Mouse (Mus musculus): ENCODE data around the gene Ccer1.
"Not testable (repeated sequence)": the region's sequence is repeated elsewhere in the genome, so short reads cannot be mapped to it uniquely, and the experiment has no call there.

Ccer1 gene

DNA sequence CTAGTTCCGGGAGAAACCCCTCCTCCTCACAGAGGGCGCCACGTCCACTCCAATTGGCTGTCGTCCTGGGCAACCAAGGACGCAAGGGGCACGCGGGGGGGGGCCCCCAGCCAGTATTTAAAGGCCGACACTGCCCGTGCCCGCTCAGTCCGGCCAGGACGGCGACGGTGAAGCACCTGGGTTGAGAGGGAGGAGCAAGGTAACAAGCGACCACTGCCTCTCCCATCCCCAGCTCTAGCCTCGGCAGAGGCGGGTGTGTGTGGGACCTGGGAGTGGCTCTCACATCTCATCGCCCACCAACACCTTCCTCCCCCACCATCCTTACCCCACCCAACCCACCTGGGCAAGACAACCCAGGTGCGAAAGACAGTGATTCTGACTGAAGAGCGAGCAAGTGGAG lies at the start of gene Ccer1:
TSS of gene Ccer1 (plus strand) at position 147 of the 400 bp plus-strand sequence.
- no peak for DNase-seq (ENCODE audit: low spot score)

DNA sequence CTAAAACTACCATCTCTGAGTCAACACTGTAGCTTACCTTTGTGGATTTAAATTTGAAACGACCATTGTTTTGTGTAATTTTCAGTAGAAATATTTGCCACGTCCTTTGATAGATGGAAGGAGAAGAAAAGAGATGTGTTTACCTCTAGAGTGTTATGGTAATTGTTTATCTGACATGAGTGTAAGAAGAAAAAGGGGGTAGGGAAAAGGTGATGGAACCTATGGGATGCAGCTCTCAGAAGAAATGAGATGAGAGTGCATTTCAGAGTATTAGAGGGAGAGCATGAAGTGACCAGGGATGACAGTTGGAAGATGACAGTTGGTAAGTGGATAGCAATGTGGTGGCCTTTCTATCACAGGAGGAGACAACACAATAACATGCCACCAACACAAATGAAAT lies 49.1 kb upstream of the Ccer1 start, which contains the start of gene Epyc:
TSS of gene Epyc (plus strand) at position 301 of the 400 bp plus-strand sequence.
- DNase-seq (ENCODE audit: low spot score) = no peak

DNA sequence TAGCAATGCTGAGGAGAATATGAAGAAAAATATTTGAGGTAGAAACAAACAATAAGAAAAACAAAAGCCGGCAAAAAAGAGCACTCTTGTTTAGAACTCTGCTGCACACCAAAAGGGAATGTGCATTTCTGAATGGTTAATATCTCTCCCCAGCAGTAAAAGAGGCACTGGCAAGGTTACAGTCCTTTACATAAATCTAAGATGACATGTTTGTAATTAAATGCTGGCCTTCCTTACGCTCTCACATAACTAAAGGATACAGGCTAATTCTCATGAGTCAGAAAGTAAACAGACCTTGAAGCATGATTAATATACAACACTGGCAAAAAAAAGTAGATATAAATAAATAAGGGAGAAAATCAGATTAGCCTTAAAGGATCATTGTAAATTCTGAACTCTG lies 42.5 kb upstream of the Ccer1 start:
- no peak for DNase-seq (ENCODE audit: low spot score)

DNA sequence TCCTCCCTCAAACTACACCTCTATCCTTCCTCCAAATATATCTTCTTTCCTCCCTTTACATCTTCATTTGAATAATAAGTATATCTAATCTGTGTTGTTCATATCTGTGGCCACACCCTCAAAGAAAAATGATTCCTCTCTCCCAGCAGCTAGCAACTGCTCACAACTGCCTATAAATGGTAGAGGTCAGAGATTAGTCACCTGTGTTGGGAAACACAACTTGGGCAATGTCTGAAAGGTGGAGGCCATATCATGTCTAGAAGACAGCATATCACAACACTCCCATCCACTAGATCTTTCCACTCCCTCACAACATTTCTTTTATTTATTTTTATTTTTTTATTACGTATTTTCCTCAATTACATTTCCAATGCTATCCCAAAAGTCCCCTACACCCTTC lies 33.4 kb upstream of the Ccer1 start:
- no peak for DNase-seq (ENCODE audit: low spot score)

DNA sequence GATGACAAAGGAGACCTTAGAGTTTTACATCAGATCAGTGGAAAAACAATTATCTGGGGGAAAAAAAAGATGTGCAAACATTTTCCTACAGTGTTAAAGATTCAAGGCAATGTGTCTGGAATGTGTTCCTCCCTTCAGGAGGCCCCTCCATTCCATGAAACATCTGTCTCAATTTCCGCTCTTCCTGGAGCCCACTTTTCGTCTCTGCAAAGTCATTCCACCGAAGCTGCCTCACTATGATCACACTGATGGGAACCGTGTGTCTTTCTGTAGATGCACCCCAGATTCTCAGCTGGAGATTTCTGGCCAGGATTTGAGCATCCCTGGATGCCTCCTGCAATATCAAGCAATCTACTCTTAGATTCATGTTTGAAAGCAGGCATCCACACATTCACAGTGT lies 24.2 kb upstream of the Ccer1 start:
- no peak for DNase-seq (ENCODE audit: low spot score)

DNA sequence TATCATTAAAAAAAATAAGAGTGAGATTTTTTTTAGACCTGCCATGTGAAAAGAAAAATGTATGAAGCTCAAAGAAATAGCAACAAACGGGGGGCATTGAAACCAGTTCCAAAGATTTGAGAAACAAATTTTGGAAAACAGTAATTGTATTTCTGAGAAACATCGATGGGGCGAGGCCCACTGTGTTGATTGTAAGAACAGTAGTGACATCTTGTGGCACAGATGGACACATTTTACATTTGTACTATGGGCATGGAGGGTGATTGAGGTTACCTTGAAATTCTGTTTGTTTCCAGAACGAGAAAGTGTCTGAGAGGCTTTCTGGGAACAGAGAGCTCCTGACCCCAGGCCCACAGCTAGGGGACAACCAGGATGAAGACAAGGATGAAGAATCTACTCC lies 22.7 kb upstream of the Ccer1 start:
- DNase-seq (ENCODE audit: low spot score) = no peak

DNA sequence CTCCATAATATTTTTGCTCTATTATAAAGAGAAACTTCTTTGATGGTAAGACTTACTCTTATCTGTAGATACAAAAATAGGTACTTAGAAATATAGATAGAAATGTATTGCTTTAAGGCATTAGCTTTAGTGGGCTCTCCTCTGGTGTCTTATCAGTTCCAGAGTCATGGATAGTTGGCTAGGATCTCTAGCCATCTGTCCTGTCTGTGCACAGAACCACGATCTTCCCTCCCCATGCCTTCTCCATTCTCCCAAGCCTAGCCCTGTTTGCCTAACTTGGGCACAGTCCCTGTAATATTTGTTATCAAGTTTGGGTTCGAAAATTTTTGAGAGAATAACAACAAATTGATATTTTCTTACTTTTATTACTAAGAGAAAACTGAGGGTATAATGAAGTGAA lies 19.6 kb upstream of the Ccer1 start:
- DNase-seq (ENCODE audit: low spot score) = no peak

DNA sequence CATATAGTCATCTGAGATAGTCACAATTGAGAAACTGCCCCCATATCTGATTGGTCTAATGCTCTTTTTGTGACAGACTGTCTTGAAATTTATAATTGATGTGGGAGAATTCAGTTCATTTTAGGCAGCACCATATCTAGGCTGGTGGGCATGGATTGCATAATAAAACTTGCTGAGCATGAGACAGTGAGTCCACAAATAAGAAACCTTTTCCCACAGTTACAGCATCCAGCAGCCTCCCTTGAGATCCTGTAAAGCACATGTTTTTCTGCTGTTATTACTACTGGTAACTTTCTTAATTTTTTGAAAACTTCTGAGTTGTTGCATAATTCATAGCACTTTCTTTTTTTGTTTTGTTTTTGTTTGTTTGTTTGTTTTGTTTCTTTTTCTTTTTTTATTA lies 9.9 kb upstream of the Ccer1 start:
- DNase-seq (ENCODE audit: low spot score) = no peak

DNA sequence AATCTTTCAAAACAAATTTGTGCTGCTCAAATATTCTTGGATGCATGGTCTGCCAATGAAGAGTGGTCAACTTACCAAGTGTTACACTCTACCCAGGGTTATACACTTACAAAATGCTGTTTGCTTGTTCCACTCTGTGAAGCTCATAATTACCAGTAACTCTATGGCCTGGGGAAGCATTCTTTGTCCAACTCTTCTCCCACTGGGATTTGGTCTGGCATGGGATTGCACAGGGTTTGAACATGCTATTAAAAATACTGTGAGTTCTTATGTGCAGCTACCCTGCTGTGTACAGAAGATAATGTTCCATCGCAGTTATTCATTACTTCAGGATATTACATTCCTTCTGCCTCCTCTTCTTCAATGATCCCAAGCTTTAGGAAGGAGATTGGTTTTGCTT lies 5.7 kb upstream of the Ccer1 start:
- no peak for DNase-seq (ENCODE audit: low spot score)

DNA sequence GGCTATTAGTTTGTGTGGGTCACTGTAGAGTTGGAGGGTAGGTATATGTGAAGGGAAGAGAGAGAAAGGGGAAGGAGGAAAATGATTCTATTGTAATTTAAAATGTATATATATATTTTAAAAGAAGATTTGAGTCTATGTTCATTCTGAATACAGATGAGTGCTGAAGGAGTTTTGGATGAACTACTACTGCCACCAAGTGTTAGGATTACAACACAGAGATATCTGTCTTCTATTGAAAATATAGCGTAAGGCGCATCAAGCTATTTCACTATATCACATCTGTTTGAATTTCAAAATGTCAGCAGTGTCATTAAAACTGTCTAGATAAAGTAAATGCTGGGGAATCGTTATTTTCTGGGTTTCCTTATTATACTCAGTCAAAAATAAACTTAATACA lies 3.4 kb upstream of the Ccer1 start:
- DNase-seq (ENCODE audit: low spot score) = no peak

DNA sequence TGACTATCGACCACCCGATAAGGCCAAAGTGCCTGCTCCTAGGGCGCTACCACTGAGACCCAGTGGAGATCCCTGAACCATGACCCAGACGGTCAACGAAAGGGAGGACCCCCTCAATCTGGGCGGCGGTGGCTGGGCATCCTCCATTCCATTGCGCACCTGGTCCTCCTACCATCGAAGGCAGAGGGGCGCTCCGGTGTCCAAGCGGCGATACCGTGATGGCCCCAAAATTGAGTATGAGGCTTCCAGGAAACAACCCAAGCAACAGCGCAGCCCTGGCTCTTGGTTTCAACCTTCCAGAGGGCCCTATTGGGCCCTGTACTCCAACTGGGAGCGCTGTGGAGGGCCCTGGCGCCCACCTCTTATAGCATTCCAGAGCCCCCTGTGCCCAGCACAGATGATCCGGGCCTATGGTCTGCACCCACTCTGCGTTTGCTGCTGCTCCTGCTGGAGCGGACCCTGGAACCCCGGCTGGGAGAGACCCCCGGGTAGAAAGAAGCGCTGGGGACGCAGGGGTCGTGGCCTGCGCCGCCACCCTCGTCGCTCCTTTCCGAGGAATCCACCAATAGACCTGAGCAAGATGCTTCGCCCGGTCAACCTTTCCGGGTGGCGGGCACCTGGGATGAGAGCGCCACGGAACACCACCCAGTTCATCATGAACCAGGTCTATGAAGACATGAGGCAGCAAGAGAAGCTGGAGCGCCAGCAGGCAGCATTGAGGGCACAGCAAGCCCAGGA lies 708 bp downstream of the Ccer1 start:
- no peak for DNase-seq (ENCODE audit: low spot score)

DNA sequence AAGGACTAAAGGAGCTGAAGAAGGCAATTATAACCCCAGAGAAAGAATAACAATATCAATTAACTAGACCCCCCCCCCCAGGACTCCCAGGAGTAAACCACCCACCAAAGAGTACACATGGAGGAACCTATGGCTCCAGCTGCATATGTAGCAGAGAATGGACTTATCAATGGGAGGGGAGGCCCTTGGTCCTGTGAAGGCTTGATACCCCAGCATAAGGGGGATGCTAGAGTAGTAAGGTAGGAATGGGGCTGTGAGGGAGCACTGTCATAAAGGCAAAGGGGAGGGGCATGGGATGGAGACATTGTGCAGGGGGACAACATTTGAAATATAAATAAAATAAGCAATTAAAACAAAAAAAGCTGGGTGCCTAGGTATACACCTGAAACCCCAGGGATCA lies 9.5 kb downstream of the Ccer1 start:
- DNase-seq (ENCODE audit: low spot score) = no peak

DNA sequence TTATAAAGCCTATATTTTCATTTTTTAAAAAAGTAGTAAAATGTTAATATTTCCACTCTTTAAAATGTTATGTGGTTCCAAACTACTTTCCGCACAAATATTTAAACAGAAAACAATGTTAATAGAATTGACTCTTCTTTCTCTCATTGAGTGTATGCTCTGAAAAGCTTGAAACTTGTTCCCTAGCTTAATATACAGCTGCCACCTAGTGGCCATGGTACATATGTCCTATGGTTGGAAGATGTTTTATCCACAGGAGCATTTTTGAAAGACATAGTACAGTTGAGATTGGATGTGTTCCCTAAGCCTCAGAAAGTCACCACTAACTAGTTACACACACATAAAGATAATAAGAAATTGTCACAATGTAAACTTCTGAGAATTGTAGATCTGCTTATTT lies 11.7 kb downstream of the Ccer1 start:
- peak; percentile 50 for DNase-seq (ENCODE audit: low spot score)

DNA sequence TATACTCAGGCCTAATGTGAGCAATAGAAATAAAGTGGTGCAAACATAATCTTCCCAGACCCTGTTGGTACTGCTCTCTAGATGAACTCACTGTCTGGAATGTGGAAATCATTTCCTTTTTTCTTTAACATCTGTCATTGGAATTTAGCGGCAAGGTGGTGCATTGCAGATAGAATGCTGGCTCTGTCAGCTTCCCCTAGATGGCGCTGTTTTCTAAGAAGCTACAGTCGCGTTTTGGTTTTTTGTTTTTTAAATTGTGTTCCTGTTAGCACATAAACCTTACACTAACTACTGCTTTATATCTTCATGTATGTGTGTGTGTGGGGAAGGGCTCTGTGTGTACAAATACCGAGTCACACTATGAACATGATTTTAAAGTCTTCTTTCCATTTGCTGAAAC lies 19.8 kb downstream of the Ccer1 start:
- DNase-seq (ENCODE audit: low spot score) = peak; percentile 25

DNA sequence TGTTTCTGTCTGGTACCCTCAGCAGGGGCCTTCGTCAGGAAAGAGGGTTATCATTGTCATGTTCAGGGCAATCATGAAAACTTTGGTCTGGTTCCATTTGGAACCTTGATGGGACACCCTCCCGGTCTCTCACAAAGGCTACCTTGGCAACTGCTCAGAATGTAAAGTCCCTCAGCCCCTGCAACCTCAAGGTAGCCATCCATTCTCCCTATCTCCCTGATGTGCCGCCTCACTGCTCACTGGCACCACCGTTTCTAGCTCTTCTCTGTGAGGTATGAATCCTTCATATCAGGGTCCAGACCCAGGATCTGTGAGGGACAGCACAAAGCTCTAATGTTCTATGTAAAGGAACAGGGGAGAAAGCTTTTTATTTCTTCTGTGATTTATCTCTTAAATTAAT lies 21.7 kb downstream of the Ccer1 start:
- DNase-seq (ENCODE audit: low spot score) = no peak

DNA sequence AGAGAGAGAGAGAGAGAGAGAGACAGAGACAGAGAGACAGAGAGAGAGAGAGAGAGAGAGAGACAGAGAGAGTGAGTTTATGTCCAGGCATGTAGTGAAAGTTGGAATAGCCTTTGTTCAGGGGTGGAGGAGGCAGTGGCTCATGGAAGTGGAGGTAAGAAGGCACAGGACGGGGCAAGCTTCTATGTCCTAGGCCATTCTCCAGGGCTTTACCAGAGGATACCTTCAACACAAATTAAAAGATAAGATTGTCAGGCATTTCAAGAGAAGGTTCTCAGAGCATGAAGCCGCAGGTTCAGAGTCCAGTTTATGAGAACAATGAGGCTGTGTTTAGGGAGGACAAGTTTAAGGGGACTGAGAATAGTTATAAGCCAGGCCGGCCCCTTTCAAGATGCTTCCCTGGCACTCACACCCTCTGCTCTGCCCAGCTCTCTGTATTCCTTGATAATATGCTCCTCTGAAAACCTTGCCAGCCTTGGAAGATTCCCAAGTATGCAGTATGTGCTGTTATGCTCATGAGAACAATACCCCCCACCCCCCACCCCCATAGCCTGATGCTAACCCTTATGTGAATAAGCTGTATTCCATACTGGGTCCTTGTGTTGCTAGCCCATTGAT lies 22.5 kb downstream of the Ccer1 start:
- DNase-seq (ENCODE audit: low spot score) = no peak

DNA sequence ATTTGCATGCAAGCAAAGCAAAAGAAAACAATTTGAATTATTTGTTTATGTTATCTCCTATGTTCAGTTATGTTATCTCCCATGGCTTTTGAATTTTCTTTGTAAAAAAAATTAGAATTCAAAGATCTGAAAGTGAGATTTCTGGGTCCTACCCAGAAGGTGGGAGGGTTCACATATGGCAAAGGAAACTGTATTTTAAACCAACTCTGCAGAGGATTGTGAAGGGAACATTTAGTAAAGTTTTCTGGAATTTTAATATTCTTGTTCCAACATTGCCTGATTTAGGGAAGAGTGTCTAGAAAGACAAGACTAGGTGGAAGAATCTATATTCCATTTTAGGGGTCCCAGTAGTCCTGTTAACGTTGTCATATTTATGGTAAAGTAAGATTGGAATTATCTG lies 24.4 kb downstream of the Ccer1 start:
- DNase-seq (ENCODE audit: low spot score) = no peak

DNA sequence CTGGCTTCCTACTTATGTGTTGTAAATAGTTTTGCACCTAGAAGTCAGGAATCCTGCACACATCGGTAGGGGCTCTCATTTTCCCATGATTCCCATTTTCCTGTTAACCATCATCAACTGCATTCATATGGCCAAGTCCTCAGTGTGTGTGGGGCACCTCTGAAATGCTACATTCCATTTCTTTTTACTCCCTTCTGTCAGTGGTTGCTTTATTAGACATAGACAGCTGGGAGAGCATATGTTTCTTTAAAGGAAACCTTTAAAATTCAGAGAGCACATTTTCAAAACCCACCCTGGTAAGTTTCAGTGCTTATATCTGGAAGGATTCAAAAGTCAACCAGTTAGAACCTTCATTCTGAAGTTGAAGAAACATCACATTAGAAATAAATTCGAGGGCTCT lies 25.2 kb downstream of the Ccer1 start:
- DNase-seq (ENCODE audit: low spot score) = no peak

DNA sequence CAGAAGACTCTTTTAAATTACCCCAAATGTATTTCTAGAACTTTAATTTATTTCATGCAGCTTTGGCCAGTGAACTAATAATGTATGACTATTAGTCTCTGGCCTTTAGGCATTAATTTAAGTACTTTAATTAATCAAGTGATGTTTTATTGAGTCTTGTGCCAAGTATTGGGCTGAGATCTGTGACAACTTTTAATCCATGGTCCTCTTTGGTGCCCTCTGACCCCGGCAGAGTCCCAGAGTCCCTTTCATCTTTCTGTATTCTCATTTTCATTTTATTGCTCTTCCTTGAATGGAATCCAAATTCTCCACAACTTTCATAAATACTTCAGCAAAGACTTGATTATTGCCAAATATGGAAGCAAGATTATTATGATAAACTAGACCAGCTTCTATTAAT lies 27.8 kb downstream of the Ccer1 start:
- no peak for DNase-seq (ENCODE audit: low spot score)

DNA sequence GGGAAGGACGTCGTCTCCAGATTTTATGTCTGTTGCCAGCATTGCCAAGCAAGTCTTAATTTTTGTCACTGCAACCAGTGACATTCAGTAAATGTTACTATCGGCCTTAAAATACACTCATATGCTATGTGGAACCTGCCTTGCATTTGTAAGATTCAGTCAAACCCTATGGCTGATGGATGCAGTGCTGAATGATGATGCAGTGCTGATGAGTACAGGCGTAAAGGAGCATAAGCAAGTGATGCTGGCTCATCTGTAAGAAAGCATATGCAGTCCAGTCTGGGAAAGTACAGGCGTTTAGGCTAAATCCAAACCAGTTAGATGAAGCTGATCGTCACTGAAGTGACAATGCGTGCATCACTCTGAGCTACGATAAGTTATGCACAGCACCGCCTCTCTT lies 29.9 kb downstream of the Ccer1 start:
- DNase-seq (ENCODE audit: low spot score) = no peak

DNA sequence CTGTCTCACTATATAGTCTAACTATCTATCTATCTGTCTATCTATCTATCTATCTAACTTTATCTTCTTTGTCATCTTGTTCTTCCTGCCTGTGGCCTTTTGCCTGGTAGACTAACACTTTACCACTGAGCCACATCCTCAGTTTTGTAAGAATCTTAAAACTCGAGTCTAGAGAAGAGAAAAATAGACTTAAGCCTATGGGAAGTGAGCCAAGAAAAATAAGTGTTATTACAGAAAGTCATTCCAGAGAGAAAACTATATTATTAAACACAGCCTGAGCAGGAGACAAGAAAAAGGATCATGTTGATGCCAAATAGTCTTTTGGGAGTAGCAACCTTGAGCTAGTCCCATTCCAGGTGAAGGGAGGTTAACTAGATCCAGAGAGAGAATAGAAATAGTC lies 33.1 kb downstream of the Ccer1 start:
- DNase-seq (ENCODE audit: low spot score) = no peak

DNA sequence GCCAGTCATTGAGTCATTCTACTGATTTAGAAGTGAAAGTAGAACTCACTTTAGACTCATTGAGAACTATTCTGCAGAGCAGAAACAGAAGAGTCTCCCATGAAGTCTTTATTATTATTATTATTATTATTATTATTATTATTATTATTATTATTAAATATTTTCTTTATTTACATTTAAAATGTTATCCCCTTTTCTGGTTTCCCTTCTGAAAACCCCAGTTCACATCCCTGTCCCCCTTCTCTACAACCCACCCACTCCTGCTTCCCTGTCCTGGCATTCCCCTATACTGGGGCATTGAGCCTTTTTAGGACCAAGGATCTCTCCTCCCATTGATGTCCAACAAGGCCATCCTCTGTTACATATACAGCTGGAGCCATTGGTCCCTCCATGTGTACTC lies 33.8 kb downstream of the Ccer1 start, which contains the start of gene C030005K15Rik:
TSS of gene C030005K15Rik (minus strand) at position 101 of the 400 bp plus-strand sequence.
- not testable (repeated sequence) for DNase-seq (ENCODE audit: low spot score)
